Mouse (Mus musculus) kidney, postnatal 25 days (tissue): Measurements from ENCODE around the gene Rita1.

Experiments
- DNase-seq, 2 experiments: peaks; one replicate each; pipeline ENCODE4 v3.0.0; 2021; ENCODE audit warnings: mixed read lengths in 2 of 2

Gene Rita1

GRCm38 (mm10) chr5:120627515-120628300 is 15.3 kb upstream of the Rita1 start:
- DNase-seq = no peak

- peak in 1 of 2 experiments; percentile 30 for DNase-seq
Measured at GRCm38 (mm10) chr5:120626399-120626798, 14.0 kb upstream of the Rita1 start.

DNA sequence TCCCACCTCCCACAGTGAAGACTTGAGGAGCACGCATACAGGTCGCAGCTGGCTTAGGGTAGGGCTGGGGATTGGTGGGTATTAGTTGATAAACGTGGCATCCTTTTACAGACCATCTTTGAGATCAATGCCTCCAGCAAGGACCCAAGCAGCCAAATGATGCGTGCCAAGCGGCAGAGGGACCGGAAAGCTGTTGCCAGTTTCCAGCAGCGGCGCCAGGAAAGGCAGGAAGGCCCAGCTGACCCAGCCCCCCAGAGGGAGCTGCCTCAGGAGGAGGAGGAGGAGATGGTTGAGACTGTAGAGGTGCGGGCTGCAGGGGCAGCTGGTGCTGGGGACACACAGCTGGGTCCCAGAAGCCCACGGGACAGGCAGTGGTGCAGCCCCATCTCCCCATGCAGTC is 12.0 kb upstream of the Rita1 start:
- DNase-seq = no peak

GRCm38 (mm10) chr5:120622198-120622851 is 9.9 kb upstream of the Rita1 start:
- peak; percentile 64 to 68 for DNase-seq

GRCm38 (mm10) chr5:120621846-120622197 is 9.4 kb upstream of the Rita1 start:
- DNase-seq = no peak

GRCm38 (mm10) chr5:120621078-120621765 is 8.8 kb upstream of the Rita1 start:
- DNase-seq = peak; percentile 60 to 88

GRCm38 (mm10) chr5:120620375-120621077 is 8.1 kb upstream of the Rita1 start:
- DNase-seq = peak; percentile 80 to 82

DNA sequence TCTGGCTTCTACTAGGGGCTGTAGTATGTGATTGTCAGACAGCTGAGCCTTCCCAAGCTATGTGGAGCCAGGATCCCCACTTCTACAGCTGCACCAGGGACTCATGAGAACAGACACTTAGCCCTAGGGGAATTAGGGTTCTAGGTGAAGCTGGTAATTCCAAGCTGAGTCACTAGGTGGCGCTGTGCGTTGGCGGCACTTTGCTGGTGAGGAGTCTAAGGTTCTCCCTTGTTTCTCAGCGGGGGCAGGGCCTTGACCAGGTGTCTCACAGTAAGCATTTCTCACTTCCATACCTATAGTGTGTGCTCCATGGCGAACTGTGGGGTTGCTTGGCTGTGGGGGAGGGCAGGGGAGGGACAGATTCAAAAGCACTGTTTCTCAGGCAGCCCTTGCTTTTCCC is 6.8 kb upstream of the Rita1 start:
- peak; percentile 63 to 74 for DNase-seq

DNA sequence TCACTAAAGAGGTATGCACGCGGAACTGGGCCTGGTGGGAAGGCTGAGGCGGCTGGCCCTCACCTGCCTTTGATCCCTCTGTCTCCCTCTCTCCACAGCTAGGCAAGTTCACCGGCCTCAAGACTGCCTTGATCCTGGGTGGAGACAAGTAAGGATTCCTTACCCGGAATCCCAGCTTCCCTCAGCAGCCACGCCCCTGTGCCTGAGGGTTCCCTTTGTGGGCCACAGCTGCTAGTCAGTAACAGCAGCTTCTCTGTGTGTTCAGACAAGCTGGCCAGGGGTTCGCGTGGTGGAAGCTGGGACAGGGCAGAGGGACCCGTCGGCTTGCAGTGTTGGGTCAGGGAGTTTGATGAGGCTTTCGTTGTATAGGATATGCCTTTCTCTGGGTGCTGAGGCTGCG is 6.4 kb upstream of the Rita1 start:
- DNase-seq = no peak

GRCm38 (mm10) chr5:120615903-120616302 is 3.5 kb upstream of the Rita1 start:
- DNase-seq = peak in 1 of 2 experiments; percentile 50

DNA sequence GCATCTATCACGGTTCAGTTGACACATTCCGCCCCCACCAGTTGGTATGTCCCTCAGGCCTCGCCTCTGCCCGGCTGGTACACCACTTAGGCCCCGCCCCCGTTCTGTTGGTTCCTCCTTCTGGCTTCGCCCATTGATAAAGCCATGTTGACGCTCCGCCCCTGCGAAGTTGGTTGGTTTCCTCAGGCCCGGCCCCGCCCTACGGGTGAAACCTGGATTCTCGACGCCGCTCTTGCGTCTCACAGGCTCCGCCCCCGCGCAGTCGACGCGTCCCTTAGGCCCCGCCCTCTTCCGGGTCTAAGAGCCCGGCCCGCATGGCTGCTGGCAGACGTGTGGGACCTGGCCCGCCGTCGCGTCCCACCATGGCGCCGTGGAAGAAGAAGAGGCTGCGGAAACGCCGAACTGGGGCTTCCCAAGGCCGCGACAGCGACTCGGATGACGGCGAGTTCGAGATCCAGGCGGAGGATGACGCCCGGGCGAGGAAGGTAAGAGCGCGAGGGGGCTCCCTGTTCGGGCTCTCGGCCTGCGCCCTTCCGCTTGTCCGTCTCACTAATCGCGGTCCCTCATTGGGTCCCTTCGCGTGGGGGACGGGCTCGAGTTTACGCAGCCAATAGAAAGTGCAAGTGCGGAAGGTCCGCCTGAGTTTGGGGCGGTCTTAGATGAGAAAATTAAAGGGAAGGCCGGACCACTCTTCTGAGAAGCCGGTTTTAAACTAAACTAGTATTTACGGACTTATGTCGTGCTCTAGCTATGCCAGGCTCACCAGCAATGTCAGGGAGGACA is 624 bp upstream of the Rita1 start:
- peak; percentile 100 for DNase-seq

GRCm38 (mm10) chr5:120611416-120611815 is 973 bp downstream of the Rita1 start:
- DNase-seq = no peak

DNA sequence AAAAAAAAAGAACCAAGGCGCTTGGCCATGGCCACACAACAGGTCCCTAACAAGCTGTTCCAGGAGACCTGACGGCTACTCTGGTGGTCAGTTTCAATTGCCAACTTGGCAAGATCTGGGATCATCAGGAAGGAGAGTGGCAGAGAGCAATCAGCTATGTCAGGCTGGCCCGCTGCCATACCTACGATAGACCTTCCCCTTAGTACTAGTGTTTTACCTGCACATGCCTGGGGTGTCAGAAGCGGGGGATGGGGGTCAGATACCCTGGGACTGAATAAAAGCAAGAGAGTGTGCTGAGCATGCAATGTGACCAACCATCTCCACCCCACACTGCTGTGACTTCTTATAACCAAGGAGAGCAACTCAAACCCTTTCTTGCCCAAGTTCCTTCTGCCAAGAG is 1.5 kb downstream of the Rita1 start:
- DNase-seq = peak; percentile 65 to 76

- no peak for DNase-seq
Measured at GRCm38 (mm10) chr5:120609246-120609775, 3.1 kb downstream of the Rita1 start.

DNA sequence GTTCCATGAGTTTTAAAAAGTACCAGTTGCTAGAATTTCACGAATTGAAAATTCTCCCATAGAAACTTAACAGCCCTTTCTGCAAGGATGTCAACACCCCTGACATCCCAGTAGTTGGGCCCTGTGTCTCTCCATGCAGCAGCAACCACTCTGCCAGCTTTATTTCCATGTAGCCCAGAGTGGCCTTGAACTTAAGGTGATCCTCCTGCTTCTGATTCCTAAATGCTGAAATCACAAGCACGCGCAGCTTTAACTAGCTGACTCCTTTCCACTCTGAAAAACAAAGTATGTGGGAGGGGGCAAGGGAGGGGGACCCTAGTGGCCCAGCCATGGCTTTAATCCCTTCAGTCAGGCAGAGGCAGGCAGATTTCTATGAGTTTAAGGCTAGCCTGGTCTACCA is 5.1 kb downstream of the Rita1 start:
- DNase-seq = no peak

GRCm38 (mm10) chr5:120606590-120607200 is 5.7 kb downstream of the Rita1 start:
- no peak for DNase-seq

GRCm38 (mm10) chr5:120605688-120606087 is 6.7 kb downstream of the Rita1 start:
- peak; percentile 88 to 95 for DNase-seq

DNA sequence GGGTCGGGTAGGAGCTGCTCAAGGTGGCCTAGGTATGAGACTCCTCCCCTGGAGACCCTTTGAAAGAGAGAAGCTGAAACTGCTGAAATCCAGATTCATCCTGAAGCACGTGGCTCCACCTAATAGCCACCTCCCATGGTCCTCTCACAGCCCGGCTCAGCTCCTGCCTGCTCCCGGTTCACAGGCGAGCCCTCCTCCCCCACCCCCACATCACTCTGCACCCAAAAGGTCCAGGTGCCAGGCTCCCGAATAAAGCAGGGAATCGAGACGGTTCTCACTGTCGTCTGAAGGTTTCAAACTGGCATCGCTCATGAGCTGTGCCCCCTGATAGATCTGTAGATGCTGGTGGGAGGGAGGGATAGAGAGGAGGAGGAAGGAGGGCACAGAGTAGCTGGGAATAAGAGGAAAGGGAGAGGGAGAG is 7.1 kb downstream of the Rita1 start:
- DNase-seq = no peak

DNA sequence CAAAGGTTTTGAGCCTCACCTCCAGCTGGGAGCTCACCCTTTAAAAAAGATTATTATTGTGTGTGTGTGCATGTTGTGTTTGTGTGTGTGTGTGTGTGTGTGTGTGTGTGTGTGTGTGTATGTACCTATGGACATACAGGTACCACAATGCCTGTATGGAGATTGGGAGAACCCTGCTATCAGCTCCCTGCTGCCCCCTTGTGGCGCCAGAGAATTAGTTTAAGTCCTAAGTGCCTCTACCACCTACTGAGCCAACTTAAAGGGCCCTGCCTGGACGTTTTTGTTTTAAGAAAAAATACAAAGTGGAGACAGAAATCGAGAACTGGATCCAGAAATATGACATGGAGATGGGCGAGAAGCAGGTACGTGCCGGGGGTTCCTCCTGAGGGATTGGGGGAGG is 7.5 kb downstream of the Rita1 start:
- peak; percentile 89 to 96 for DNase-seq

GRCm38 (mm10) chr5:120603515-120603914 is 8.9 kb downstream of the Rita1 start:
- no peak for DNase-seq

GRCm38 (mm10) chr5:120602210-120602609 is 10.2 kb downstream of the Rita1 start:
- DNase-seq = no peak
